Mouse (Mus musculus): ENCODE results near the gene Anxa1. TPM values are rescaled to one million over a fixed set of nuclear protein-coding genes. Genes with fewer than 3 reads are reported as not detected.

Gene Anxa1
- total and polyA plus RNA-seq, 2 experiments from 2014 or later: 10.8 to 14.6 TPM

- H3K4me3 ChIP-seq (ENCODE audit: low read length): no peak overlapping the region
- no peak for TF ChIP-seq CTCF (IDR thresholded peaks at IDR 0.05; ENCODE audit: low read depth)
- no peaks in the 10 kb centered on the region for H3K36me3 ChIP-seq (ENCODE audit: insufficient read depth, low read length)
- ATAC-seq (no peak; the same call in 1 of the 2 replicates), DNase-seq (ENCODE audit: low spot score) (no peak)
- H3K27me3 ChIP-seq (ENCODE audit: insufficient read depth, low read length): no peaks in the 10 kb centered on the region
- WGBS: 51% methylated on average over 2 of the region's 2 CpGs
- H3K27ac ChIP-seq: no peak overlapping the region
- no peaks in the 10 kb centered on the region for H3K4me1 ChIP-seq (ENCODE audit: insufficient read depth, low read length)
- H3K4me2 ChIP-seq (ENCODE audit: low read depth, low read length): no peak overlapping the region
- H3K9ac ChIP-seq (replicated peaks; ENCODE audit: low read length): no peak overlapping the region
- H3K9me3 ChIP-seq (ENCODE audit: low read length): no peaks in the 10 kb centered on the region
Measured at GRCm38 (mm10) chr19:20386296-20386695, 4.4 kb downstream of the Anxa1 start.

- Histone ChIP-seq H3K9me3 (ENCODE audit: low read length) (no peaks in the 10 kb centered on the region), H3K4me1 (ENCODE audit: insufficient read depth, low read length) (no peaks in the 10 kb centered on the region), H3K36me3 (ENCODE audit: insufficient read depth, low read length) (no peaks in the 10 kb centered on the region), H3K27ac (no peak overlapping the region), H3K4me3 (ENCODE audit: low read length) (no peak overlapping the region), H3K27me3 (ENCODE audit: insufficient read depth, low read length) (no peaks in the 10 kb centered on the region), H3K4me2 (ENCODE audit: low read depth, low read length) (0 out of 2 replicates have a peak overlapping the region, but pooled peaks have one; percentile 13), H3K9ac (replicated peaks; ENCODE audit: low read length) (no peak overlapping the region)
- 54% methylated on average over 6 of the region's 6 CpGs for WGBS
- TF ChIP-seq CTCF (IDR thresholded peaks at IDR 0.05; ENCODE audit: low read depth): no peak
- no peak for ATAC-seq
- DNase-seq (ENCODE audit: low spot score): no peak
Measured at GRCm38 (mm10) chr19:20385645-20386044, 5.1 kb downstream of the Anxa1 start.

GRCm38 (mm10) chr19:20381207-20381752, 9.5 kb downstream of the Anxa1 start:
- 74% methylated on average over 2 of the region's 2 CpGs for WGBS
- no peaks in the 10 kb centered on the region for H3K9me3 ChIP-seq (ENCODE audit: low read length)
- no peaks in the 10 kb centered on the region for H3K27me3 ChIP-seq (ENCODE audit: insufficient read depth, low read length)
- no peak for TF ChIP-seq CTCF (IDR thresholded peaks at IDR 0.05; ENCODE audit: low read depth)
- H3K9ac ChIP-seq (replicated peaks; ENCODE audit: low read length): no peak overlapping the region
- H3K4me1 ChIP-seq (ENCODE audit: insufficient read depth, low read length): no peaks in the 10 kb centered on the region
- no peak overlapping the region for H3K4me3 ChIP-seq (ENCODE audit: low read length)
- DNase-seq (ENCODE audit: low spot score) (no peak), ATAC-seq (no peak)
- H3K36me3 ChIP-seq (ENCODE audit: insufficient read depth, low read length): no peaks in the 10 kb centered on the region
- H3K4me2 ChIP-seq (ENCODE audit: low read depth, low read length): no peak overlapping the region
- no peak overlapping the region for H3K27ac ChIP-seq

DNA sequence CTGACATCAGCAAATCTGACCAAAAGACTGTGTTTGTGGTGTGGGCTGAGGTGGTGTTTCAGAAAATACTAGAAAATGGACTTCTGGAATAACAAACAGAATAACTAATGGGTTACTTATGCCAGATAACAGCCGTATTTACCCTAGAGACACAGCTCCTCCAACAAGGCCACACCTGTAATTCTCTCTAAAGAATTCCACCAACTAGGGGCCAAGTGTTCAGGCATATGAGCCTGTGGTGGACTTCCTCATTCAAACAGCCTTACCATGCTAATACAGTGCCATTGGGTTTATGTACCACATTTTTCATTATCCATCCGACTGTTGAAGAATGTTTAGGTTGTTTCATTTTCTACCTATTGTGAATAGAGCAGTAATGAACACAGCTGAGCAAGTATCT, 20.6 kb downstream of the Anxa1 start:
- no peaks in the 10 kb centered on the region for H3K27me3 ChIP-seq (ENCODE audit: insufficient read depth, low read length)
- no peaks in the 10 kb centered on the region for H3K4me1 ChIP-seq (ENCODE audit: insufficient read depth, low read length)
- no peaks in the 10 kb centered on the region for H3K36me3 ChIP-seq (ENCODE audit: insufficient read depth, low read length)
- TF ChIP-seq CTCF (IDR thresholded peaks at IDR 0.05; ENCODE audit: low read depth): no peak
- H3K9me3 ChIP-seq (ENCODE audit: low read length): no peaks in the 10 kb centered on the region
- DNase-seq (ENCODE audit: low spot score): no peak
- no peak overlapping the region for H3K4me2 ChIP-seq (ENCODE audit: low read depth, low read length)
- 88% methylated on average over 2 of the region's 2 CpGs for WGBS
- no peak overlapping the region for H3K9ac ChIP-seq (replicated peaks; ENCODE audit: low read length)
- no peak overlapping the region for H3K27ac ChIP-seq
- no peak for ATAC-seq
- H3K4me3 ChIP-seq (ENCODE audit: low read length): no peak overlapping the region

GRCm38 (mm10) chr19:20366571-20366970, 24.2 kb downstream of the Anxa1 start:
- 91% methylated on average over 5 of the region's 5 CpGs for WGBS
- no peak for DNase-seq (ENCODE audit: low spot score)
- Histone ChIP-seq H3K4me3 (ENCODE audit: low read length) (no peak overlapping the region), H3K4me2 (ENCODE audit: low read depth, low read length) (no peak overlapping the region), H3K27ac (no peak overlapping the region), H3K9ac (replicated peaks; ENCODE audit: low read length) (no peak overlapping the region), H3K4me1 (ENCODE audit: insufficient read depth, low read length) (no peaks in the 10 kb centered on the region), H3K27me3 (ENCODE audit: insufficient read depth, low read length) (no peaks in the 10 kb centered on the region), H3K9me3 (ENCODE audit: low read length) (no peaks in the 10 kb centered on the region), H3K36me3 (ENCODE audit: insufficient read depth, low read length) (no peaks in the 10 kb centered on the region)
- no peak for TF ChIP-seq CTCF (IDR thresholded peaks at IDR 0.05; ENCODE audit: low read depth)
- ATAC-seq: no peak

- no peak for TF ChIP-seq CTCF (IDR thresholded peaks at IDR 0.05; ENCODE audit: low read depth)
- Histone ChIP-seq H3K4me2 (ENCODE audit: low read depth, low read length) (no peak overlapping the region), H3K4me1 (ENCODE audit: insufficient read depth, low read length) (no peaks in the 10 kb centered on the region), H3K27ac (no peak overlapping the region), H3K27me3 (ENCODE audit: insufficient read depth, low read length) (no peaks in the 10 kb centered on the region), H3K4me3 (ENCODE audit: low read length) (no peak overlapping the region), H3K9me3 (ENCODE audit: low read length) (no peaks in the 10 kb centered on the region), H3K9ac (replicated peaks; ENCODE audit: low read length) (no peak overlapping the region), H3K36me3 (ENCODE audit: insufficient read depth, low read length) (no peaks in the 10 kb centered on the region)
- ATAC-seq (no peak), DNase-seq (ENCODE audit: low spot score) (no peak)
- 81% methylated on average over 2 of the region's 2 CpGs for WGBS
Measured at GRCm38 (mm10) chr19:20366010-20366409, 24.7 kb downstream of the Anxa1 start.

- H3K9ac ChIP-seq (replicated peaks; ENCODE audit: low read length): no peak overlapping the region
- H3K4me2 ChIP-seq (ENCODE audit: low read depth, low read length): no peak overlapping the region
- H3K9me3 ChIP-seq (ENCODE audit: low read length): no peaks in the 10 kb centered on the region
- H3K4me3 ChIP-seq (ENCODE audit: low read length): no peak overlapping the region
- H3K36me3 ChIP-seq (ENCODE audit: insufficient read depth, low read length): no peaks in the 10 kb centered on the region
- no peaks in the 10 kb centered on the region for H3K4me1 ChIP-seq (ENCODE audit: insufficient read depth, low read length)
- H3K27me3 ChIP-seq (ENCODE audit: insufficient read depth, low read length): no peaks in the 10 kb centered on the region
- WGBS: 81% methylated on average over 2 of the region's 2 CpGs
- ATAC-seq (no peak), DNase-seq (ENCODE audit: low spot score) (no peak)
- no peak overlapping the region for H3K27ac ChIP-seq
- no peak for TF ChIP-seq CTCF (IDR thresholded peaks at IDR 0.05; ENCODE audit: low read depth)
Measured at GRCm38 (mm10) chr19:20365364-20365763, 25.4 kb downstream of the Anxa1 start.

Measured in hindbrain, postnatal 0 days (tissue).